Mouse (Mus musculus) heart, adult 2 months (tissue): ENCODE results near the gene Pgm1. TPM values are rescaled to one million over a fixed set of nuclear protein-coding genes. Genes with fewer than 3 reads are reported as not detected.
A peak's percentile ranks its signal among the peaks of the same experiment; 100 is the strongest.

Source experiments
- DNase-seq, 2 experiments: peaks; one replicate each; pipeline ENCODE4 v3.0.0; 2021
- H3K27ac ChIP-seq: fragments of 200-600 bp; 2 replicates; pipeline ENCODE4 v1.8.1; 2022
- H3K27me3 ChIP-seq: fragments of 200-500 bp; 2 replicates; pipeline ENCODE4 v1.6.1; 2012; ENCODE audit warnings: mild to moderate bottlenecking, low read length, inconsistent platforms, mixed read lengths; ENCODE audit not compliant: control insufficient read depth, insufficient read depth
- H3K36me3 ChIP-seq: fragments of 200-500 bp; 2 replicates; pipeline ENCODE4 v1.6.1; 2012; ENCODE audit warnings: low read length, inconsistent platforms; ENCODE audit not compliant: control insufficient read depth, insufficient read depth
- H3K4me1 ChIP-seq: fragments of 200-500 bp; 2 replicates; pipeline ENCODE4 v1.6.1; 2011; ENCODE audit warnings: low read length; ENCODE audit not compliant: control insufficient read depth, insufficient read depth
- H3K4me3 ChIP-seq: fragments of 200-600 bp; 2 replicates; pipeline ENCODE4 v1.8.1; 2022
- H3K79me2 ChIP-seq: fragments of 200-500 bp; replicated peaks from 2 replicates; pipeline ENCODE4 v1.6.1; 2012; ENCODE audit warnings: mild to moderate bottlenecking, inconsistent platforms, low read length, moderate library complexity, mixed read lengths; ENCODE audit not compliant: control insufficient read depth, insufficient read depth
- H3K9ac ChIP-seq: fragments of 200-500 bp; 2 replicates; pipeline ENCODE4 v1.6.1; 2012; ENCODE audit warnings: low read depth, mild to moderate bottlenecking, control low read depth, inconsistent platforms, low read length, mixed read lengths
- CTCF ChIP-seq: fragments of 200-600 bp; IDR thresholded peaks from 2 replicates; pipeline ENCODE4 v1.8.1; 2022; ENCODE audit warnings: antibody characterized with exemption, mild to moderate bottlenecking, moderate library complexity
- EP300 ChIP-seq: fragments of 200-500 bp; IDR thresholded peaks from 2 replicates; pipeline ENCODE4 v1.6.1; 2011; ENCODE audit warnings: low read depth, low read length, control low read depth; ENCODE audit not compliant: insufficient read depth
- POLR2A ChIP-seq: fragments of 200-500 bp; IDR thresholded peaks from 2 replicates; pipeline ENCODE4 v1.6.1; 2011; ENCODE audit warnings: mild to moderate bottlenecking, low read depth, low read length, control low read depth; ENCODE audit not compliant: insufficient read depth
- WGBS: fragments of 180-500 bp; shearing (Covaris S2); methylation state at CpG from one replicate; pipeline ENCODE4 v1.1.7; 2018; 5-methylcytosine and 5-hydroxymethylcytosine counted together
- intact Hi-C: fragments of 180-260 bp; cut with DNase I; formaldehyde crosslinking; loops from one replicate; pipeline ENCODE4 v1.15.1; 2025
- long read RNA-seq: library from polyadenylated mRNA; stranded (forward); transcript quantifications from one replicate; pipeline ENCODE4 v2.0.0, GENCODE M21; 2021
- polyA plus RNA-seq: library from polyadenylated mRNA; depleted of rRNA; stranded (reverse); fragments of >200 nt; gene quantifications from 2 replicates; pipeline ENCODE4 v1.2.3, GENCODE M21; 2012; rRNA removed
- total RNA-seq, 2 experiments: library from RNA; stranded (reverse); gene quantifications; 2 replicates each; pipeline ENCODE4 v1.2.3; 2021

Pgm1 gene
- total RNA-seq = 100 to 1,000 TPM; 203 to 234 TPM
- polyA plus RNA-seq = 157 and 238 TPM in 2 replicates
- long read RNA-seq, transcript Pgm1-201 (11 exons, 2,371 nt) = major isoform, 236 of 314 reads
- long read RNA-seq, partial matches to known transcripts = 63 of 314 reads
- long read RNA-seq, other reads (novel, unspliced or antisense) = 15 of 314 reads

- 3% methylated on average over 23 of the region's 23 CpGs for WGBS
- Histone ChIP-seq H3K27ac (peak within 1 kb of the TSS; percentile 93), H3K4me1 (peaks cover 1% of the 10 kb centered on the region; the same call in 1 of the 2 replicates), H3K9ac (peak within 1 kb of the TSS; percentile 92), H3K36me3 (no peaks in the 10 kb centered on the region; the same call in 1 of the 2 replicates), H3K27me3 (no peaks in the 10 kb centered on the region), H3K79me2 (no peaks in the 10 kb centered on the region), H3K4me3 (peak within 1 kb of the TSS; percentile 88)
- intact Hi-C loops = loop anchor here (10.0 kb wide), 1 partner anchor 214 kb away; the partner anchor contains the start of gene Alg6
- peak; percentile 90 to 93 for DNase-seq
- TF ChIP-seq POLR2A = peak; percentile 87
- no peak for TF ChIP-seq CTCF
Observed at GRCm38 (mm10) chr4:99929149-99929612, at the start of gene Pgm1. Pgm1 (plus strand) TSS chr4:99929414.

DNA sequence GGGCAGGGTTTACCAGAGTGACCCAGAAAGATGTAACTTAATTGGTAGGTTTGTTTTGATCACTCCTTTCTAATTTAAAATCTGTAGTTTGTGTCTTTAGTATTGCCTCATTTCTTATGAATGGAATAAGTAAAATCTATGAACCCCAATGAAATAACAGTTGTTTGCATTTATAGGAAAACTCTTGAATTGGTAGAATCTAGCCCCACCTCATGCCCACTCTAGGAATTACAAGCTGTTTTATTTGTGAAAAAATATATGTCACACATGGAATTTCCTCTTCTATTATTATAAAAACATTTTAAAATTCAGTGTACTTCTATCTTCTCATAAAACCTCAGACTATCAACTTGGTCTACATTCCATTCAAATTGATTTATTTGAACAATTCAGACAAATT is 47.3 kb upstream of the Pgm1 start:
- DNase-seq = no peak
- TF ChIP-seq CTCF (peak; percentile 83), POLR2A (no peak), EP300 (no peak)
- Histone ChIP-seq H3K27me3 (no peaks in the 10 kb centered on the region), H3K4me3 (no peak overlapping the region), H3K4me1 (no peaks in the 10 kb centered on the region), H3K9ac (no peak overlapping the region), H3K27ac (no peak overlapping the region), H3K79me2 (no peaks in the 10 kb centered on the region), H3K36me3 (no peaks in the 10 kb centered on the region)
- intact Hi-C loops = no loop called here

DNA sequence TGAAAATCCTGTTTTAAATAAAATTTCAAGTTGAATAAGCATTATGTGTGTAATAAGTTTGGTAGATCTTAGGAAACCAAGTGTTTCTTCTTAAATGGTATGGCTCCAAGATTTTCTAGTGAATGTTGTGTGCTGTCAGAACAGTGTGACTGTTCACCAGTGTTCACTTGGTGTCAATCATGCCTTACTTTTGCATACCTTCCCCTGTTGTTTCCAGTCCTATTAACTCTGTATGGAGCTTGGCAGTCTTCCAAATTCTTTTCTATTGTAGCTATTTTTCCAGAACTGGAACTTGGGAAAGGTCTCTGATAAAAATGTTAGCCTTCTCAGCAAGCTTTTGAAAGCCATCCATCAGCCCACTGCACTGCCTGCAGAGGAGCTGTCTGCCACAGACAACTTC is 46.8 kb upstream of the Pgm1 start:
- Histone ChIP-seq H3K36me3 (no peaks in the 10 kb centered on the region), H3K27ac (no peak overlapping the region), H3K9ac (no peak overlapping the region), H3K4me1 (no peaks in the 10 kb centered on the region), H3K27me3 (no peaks in the 10 kb centered on the region), H3K79me2 (no peaks in the 10 kb centered on the region), H3K4me3 (no peak overlapping the region)
- intact Hi-C loops = no loop called here
- no peak for TF ChIP-seq POLR2A
- no peak for DNase-seq

DNA sequence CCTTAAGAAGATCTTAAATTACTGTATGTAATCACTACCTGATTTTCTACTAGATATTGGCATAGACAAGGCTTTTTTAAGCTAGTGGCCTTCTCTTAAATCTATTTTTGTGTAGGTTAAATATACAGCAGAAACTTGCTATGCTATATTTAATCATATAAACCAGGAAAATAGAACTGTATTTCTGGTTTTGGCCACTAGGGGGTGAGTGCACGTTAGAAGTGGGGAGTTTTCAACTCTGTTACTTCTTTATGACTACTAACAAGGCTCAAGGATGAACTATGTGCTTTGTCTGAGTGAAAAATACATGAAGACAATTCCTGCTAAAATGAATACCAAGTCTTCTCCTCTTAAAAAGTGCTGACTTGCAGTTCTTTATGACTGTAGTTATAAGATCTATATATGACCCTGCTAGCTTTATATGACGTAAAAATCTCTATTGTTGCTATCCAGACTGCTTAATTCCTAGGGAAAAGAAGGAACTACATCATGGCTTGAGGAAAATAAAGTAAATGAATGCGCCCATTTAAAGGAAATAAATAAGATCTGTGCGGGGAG is 15.2 kb upstream of the Pgm1 start:
- H3K36me3 ChIP-seq = no peaks in the 10 kb centered on the region
- no peak overlapping the region for H3K4me3 ChIP-seq
- intact Hi-C loops = no loop called here
- H3K27ac ChIP-seq = no peak overlapping the region
- no peaks in the 10 kb centered on the region for H3K27me3 ChIP-seq
- H3K9ac ChIP-seq = no peak overlapping the region
- TF ChIP-seq POLR2A (no peak), EP300 (no peak), CTCF (peak; percentile 87)
- 69% methylated on average over 4 of the region's 4 CpGs for WGBS
- no peaks in the 10 kb centered on the region for H3K4me1 ChIP-seq
- no peak for DNase-seq
- no peaks in the 10 kb centered on the region for H3K79me2 ChIP-seq

- H3K4me3 ChIP-seq = no peak overlapping the region
- H3K36me3 ChIP-seq = no peaks in the 10 kb centered on the region
- intact Hi-C loops = loop anchor here (10.0 kb wide), 1 partner anchor 212 kb away; the partner anchor contains the start of gene Alg6
- H3K9ac ChIP-seq = no peak overlapping the region
- TF ChIP-seq POLR2A (no peak), CTCF (no peak), EP300 (no peak)
- no peak overlapping the region for H3K27ac ChIP-seq
- WGBS = 87% methylated on average over 4 of the region's 4 CpGs
- H3K79me2 ChIP-seq = no peaks in the 10 kb centered on the region
- H3K4me1 ChIP-seq = peaks cover 1% of the 10 kb centered on the region; the same call in 1 of the 2 replicates
- H3K27me3 ChIP-seq = no peaks in the 10 kb centered on the region
- no peak for DNase-seq
Observed at GRCm38 (mm10) chr4:99926380-99926779, 2.8 kb upstream of the Pgm1 start.

DNA sequence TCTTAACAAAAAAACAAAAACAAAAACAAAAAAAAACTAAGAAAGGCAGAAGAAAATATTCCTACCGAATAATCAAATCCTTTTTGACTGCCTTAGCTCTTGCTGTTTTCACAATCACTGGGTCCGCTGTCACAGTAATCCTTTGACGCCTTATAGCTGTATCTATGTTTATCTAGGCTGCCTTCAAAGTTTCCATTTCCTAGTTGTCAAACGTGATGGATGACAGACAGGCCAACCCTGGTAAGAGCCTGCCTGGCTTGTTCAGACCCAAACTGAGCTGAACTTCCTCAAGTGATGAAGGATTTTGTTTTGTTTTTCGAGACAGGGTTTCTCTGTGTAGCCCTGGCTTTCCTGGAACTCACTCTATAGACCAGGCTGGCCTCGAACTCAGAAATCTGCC is 693 bp upstream of the Pgm1 start:
- Histone ChIP-seq H3K4me1 (peaks cover 1% of the 10 kb centered on the region; the same call in 1 of the 2 replicates), H3K27me3 (no peaks in the 10 kb centered on the region), H3K27ac (peak overlapping the region; percentile 93; the same call in 1 of the 2 replicates), H3K79me2 (no peaks in the 10 kb centered on the region), H3K9ac (no peak overlapping the region), H3K4me3 (no peak overlapping the region), H3K36me3 (no peaks in the 10 kb centered on the region; the same call in 1 of the 2 replicates)
- TF ChIP-seq POLR2A (no peak), CTCF (no peak), EP300 (no peak)
- 34% methylated on average over 6 of the region's 6 CpGs for WGBS
- intact Hi-C loops = loop anchor here (10.0 kb wide), 1 partner anchor 214 kb away; the partner anchor contains the start of gene Alg6
- no peak for DNase-seq
